Mouse (Mus musculus): ENCODE results near the gene Tnfsf10. TPM values are rescaled to one million over a fixed set of nuclear protein-coding genes. Genes with fewer than 3 reads are reported as not detected.
A peak's percentile ranks its signal among the peaks of the same experiment; 100 is the strongest.

Gene Tnfsf10
- polyA plus RNA-seq, 1 experiment from 2014 or later: 1.6 TPM

GRCm38 (mm10) chr3:27345526-27345925, 28.7 kb downstream of the Tnfsf10 start:
- no peak overlapping the region for H3K27ac ChIP-seq (ENCODE audit: low read depth)
- no peaks in the 10 kb centered on the region for H3K27me3 ChIP-seq (ENCODE audit: insufficient read depth, low read length)
- peak; percentile 53 for TF ChIP-seq CTCF (IDR thresholded peaks at IDR 0.05; ENCODE audit: low read depth)
- no peaks in the 10 kb centered on the region for H3K9me3 ChIP-seq (ENCODE audit: low read depth, low read length)
- ATAC-seq (ENCODE audit: insufficient read depth) (no peak), DNase-seq (peak; percentile 46)
- WGBS: 50% methylated on average over 6 of the region's 6 CpGs
- H3K9ac ChIP-seq: no peak overlapping the region
- no peak overlapping the region for H3K4me3 ChIP-seq (ENCODE audit: low read depth, low read length)
- no peak overlapping the region for H3K4me2 ChIP-seq
- H3K36me3 ChIP-seq (ENCODE audit: insufficient read depth): no peaks in the 10 kb centered on the region
- H3K4me1 ChIP-seq (ENCODE audit: insufficient read depth): no peaks in the 10 kb centered on the region

- H3K27me3 ChIP-seq (ENCODE audit: insufficient read depth, low read length): no peaks in the 10 kb centered on the region
- H3K27ac ChIP-seq (ENCODE audit: low read depth): no peak overlapping the region
- no peak overlapping the region for H3K9ac ChIP-seq
- no peak for TF ChIP-seq CTCF (IDR thresholded peaks at IDR 0.05; ENCODE audit: low read depth)
- ATAC-seq (ENCODE audit: insufficient read depth) (no peak), DNase-seq (no peak)
- no peaks in the 10 kb centered on the region for H3K9me3 ChIP-seq (ENCODE audit: low read depth, low read length)
- 72% methylated on average over 5 of the region's 5 CpGs for WGBS
- no peak overlapping the region for H3K4me2 ChIP-seq
- no peaks in the 10 kb centered on the region for H3K36me3 ChIP-seq (ENCODE audit: insufficient read depth)
- H3K4me1 ChIP-seq (ENCODE audit: insufficient read depth): no peaks in the 10 kb centered on the region
- no peak overlapping the region for H3K4me3 ChIP-seq (ENCODE audit: low read depth, low read length)
Measured at GRCm38 (mm10) chr3:27348462-27348861, 31.6 kb downstream of the Tnfsf10 start.

GRCm38 (mm10) chr3:27351105-27351504, 34.3 kb downstream of the Tnfsf10 start:
- 36% methylated on average over 9 of the region's 9 CpGs for WGBS
- Histone ChIP-seq H3K4me1 (ENCODE audit: insufficient read depth) (no peaks in the 10 kb centered on the region), H3K9me3 (ENCODE audit: low read depth, low read length) (no peaks in the 10 kb centered on the region), H3K36me3 (ENCODE audit: insufficient read depth) (no peaks in the 10 kb centered on the region), H3K4me3 (ENCODE audit: low read depth, low read length) (no peak overlapping the region), H3K4me2 (no peak overlapping the region), H3K9ac (no peak overlapping the region), H3K27ac (ENCODE audit: low read depth) (no peak overlapping the region), H3K27me3 (ENCODE audit: insufficient read depth, low read length) (no peaks in the 10 kb centered on the region)
- ATAC-seq (ENCODE audit: insufficient read depth) (peak; percentile 97), DNase-seq (peak; percentile 96)
- TF ChIP-seq CTCF (IDR thresholded peaks at IDR 0.05; ENCODE audit: low read depth): no peak

GRCm38 (mm10) chr3:27359100-27359720, 42.4 kb downstream of the Tnfsf10 start:
- DNase-seq (peak; percentile 34), ATAC-seq (ENCODE audit: insufficient read depth) (no peak)
- Histone ChIP-seq H3K27ac (ENCODE audit: low read depth) (no peak overlapping the region), H3K4me2 (no peak overlapping the region), H3K27me3 (ENCODE audit: insufficient read depth, low read length) (no peaks in the 10 kb centered on the region), H3K4me3 (ENCODE audit: low read depth, low read length) (no peak overlapping the region), H3K36me3 (ENCODE audit: insufficient read depth) (no peaks in the 10 kb centered on the region), H3K9ac (no peak overlapping the region), H3K4me1 (ENCODE audit: insufficient read depth) (no peaks in the 10 kb centered on the region), H3K9me3 (ENCODE audit: low read depth, low read length) (no peaks in the 10 kb centered on the region)
- 53% methylated on average over 2 of the region's 2 CpGs for WGBS
- TF ChIP-seq CTCF (IDR thresholded peaks at IDR 0.05; ENCODE audit: low read depth): no peak

GRCm38 (mm10) chr3:27370125-27370524, 53.3 kb downstream of the Tnfsf10 start:
- 3% methylated on average over 10 of the region's 10 CpGs for WGBS
- Histone ChIP-seq H3K9ac (no peak overlapping the region), H3K4me3 (ENCODE audit: low read depth, low read length) (no peak overlapping the region), H3K27me3 (ENCODE audit: insufficient read depth, low read length) (peaks cover 42% of the 10 kb centered on the region), H3K27ac (ENCODE audit: low read depth) (no peak overlapping the region), H3K4me1 (ENCODE audit: insufficient read depth) (no peaks in the 10 kb centered on the region), H3K4me2 (no peak overlapping the region), H3K9me3 (ENCODE audit: low read depth, low read length) (no peaks in the 10 kb centered on the region), H3K36me3 (ENCODE audit: insufficient read depth) (no peaks in the 10 kb centered on the region)
- no peak; the same call in 1 of the 2 replicates for TF ChIP-seq CTCF (IDR thresholded peaks at IDR 0.05; ENCODE audit: low read depth)
- DNase-seq (peak; percentile 91), ATAC-seq (ENCODE audit: insufficient read depth) (no peak)

GRCm38 (mm10) chr3:27370582-27371275, 53.9 kb downstream of the Tnfsf10 start:
- ATAC-seq (ENCODE audit: insufficient read depth): no peak
- Histone ChIP-seq H3K27ac (ENCODE audit: low read depth) (no peak overlapping the region), H3K4me2 (no peak overlapping the region), H3K9me3 (ENCODE audit: low read depth, low read length) (no peaks in the 10 kb centered on the region), H3K4me3 (ENCODE audit: low read depth, low read length) (no peak overlapping the region), H3K27me3 (ENCODE audit: insufficient read depth, low read length) (peaks cover 42% of the 10 kb centered on the region), H3K9ac (no peak overlapping the region), H3K36me3 (ENCODE audit: insufficient read depth) (no peaks in the 10 kb centered on the region), H3K4me1 (ENCODE audit: insufficient read depth) (no peaks in the 10 kb centered on the region)
- WGBS: 5% methylated on average over 20 of the region's 20 CpGs
- TF ChIP-seq CTCF (IDR thresholded peaks at IDR 0.05; ENCODE audit: low read depth): no peak
- no peak for DNase-seq

GRCm38 (mm10) chr3:27371276-27371621, 54.4 kb downstream of the Tnfsf10 start, which contains the start of gene Ghsr:
Gene Ghsr, plus strand, starts transcription at chr3:27371351.
- Histone ChIP-seq H3K36me3 (ENCODE audit: insufficient read depth) (no peaks in the 10 kb centered on the region), H3K27me3 (ENCODE audit: insufficient read depth, low read length) (peaks cover 42% of the 10 kb centered on the region), H3K9me3 (ENCODE audit: low read depth, low read length) (no peaks in the 10 kb centered on the region), H3K4me3 (ENCODE audit: low read depth, low read length) (peak within 1 kb of the TSS; percentile 25), H3K9ac (no peak within 1 kb of the TSS), H3K4me1 (ENCODE audit: insufficient read depth) (no peaks in the 10 kb centered on the region), H3K4me2 (peak within 1 kb of the TSS; percentile 47), H3K27ac (ENCODE audit: low read depth) (no peak within 1 kb of the TSS)
- DNase-seq (no peak), ATAC-seq (ENCODE audit: insufficient read depth) (no peak)
- no peak for TF ChIP-seq CTCF (IDR thresholded peaks at IDR 0.05; ENCODE audit: low read depth)
- 1% methylated on average over 18 of the region's 19 CpGs for WGBS
